Mouse (Mus musculus) monocyte, adult 2 months (primary cell): ENCODE data around the gene Pdzrn3.

Source experiments
- DNase-seq, 2 experiments: peaks; one replicate each; pipeline ENCODE4 v3.0.0; 2022; ENCODE audit warnings: low spot score in 2 of 2, low read depth in 1 of 2

Pdzrn3 gene

DNA sequence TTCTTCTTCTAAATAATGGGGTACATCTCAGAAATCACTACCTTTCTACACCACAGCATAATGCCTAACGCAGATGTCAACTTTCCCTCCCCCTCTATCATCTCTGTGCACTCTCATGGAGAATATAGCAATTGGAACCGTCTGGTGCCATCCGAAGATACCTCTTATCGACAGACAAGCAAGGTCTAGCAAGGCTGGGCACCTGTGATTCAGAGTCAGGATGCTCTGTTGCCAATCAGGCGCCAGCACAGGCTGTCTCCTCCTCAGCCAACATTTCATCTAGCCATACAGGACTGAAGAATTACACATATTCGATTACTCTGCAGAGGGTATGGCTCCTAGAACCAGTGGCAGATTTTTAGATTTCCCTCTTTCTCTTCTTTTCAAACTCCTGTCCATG, 165.6 kb downstream of the Pdzrn3 start:
- DNase-seq, result no peak

GRCm38 (mm10) chr6:101211361-101211841, 166.3 kb downstream of the Pdzrn3 start:
- no peak for DNase-seq

DNA sequence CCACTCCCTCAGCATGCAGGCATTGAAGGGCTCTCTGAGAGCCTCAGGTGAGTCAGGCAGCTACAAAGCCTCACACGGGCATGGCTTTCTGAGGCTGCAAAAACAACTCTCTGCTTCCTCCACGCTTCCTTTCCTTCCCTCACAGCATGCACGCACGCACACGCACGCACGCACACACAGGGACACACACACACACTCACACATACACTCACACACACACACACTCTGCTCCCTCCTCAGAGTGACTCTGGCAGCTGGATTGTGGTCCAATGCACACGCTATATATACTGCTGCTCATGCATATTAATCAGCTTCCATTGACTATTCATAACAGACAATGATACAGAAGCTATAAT, 178.8 kb downstream of the Pdzrn3 start:
- DNase-seq, result no peak

DNA sequence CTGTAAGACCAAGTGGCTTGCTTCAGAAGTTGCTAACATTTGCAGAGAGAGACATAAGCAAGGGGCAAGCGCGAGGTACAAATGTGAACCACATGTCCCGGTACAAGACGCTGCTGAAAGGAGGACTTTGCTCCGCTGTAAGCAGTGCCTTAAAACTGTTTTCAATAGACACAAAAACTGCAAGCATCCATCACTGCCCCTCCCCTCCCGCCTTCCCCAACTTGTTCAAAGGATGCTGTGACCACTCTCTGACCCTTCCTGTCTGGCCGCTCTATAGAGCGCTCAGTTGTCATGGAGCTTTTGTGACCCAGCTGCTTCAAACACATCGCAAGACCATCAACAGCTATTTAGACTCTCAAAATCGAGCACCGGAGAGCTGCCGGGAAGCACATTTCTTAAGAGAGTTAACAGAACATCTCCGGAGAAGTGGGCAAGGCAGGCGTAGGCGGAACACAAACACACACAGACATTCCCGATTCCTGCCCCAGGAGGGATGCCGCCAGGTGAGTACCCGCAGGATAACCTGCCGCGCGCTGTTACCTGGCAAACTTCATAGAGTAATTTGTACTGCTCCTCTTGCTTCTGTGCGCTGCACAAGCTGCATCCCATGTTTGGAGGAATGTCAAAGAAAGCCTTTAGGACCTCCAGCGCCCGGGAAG, 179.3 kb downstream of the Pdzrn3 start:
- DNase-seq, result no peak

- no peak for DNase-seq
Measured at GRCm38 (mm10) chr6:101197642-101198041, 180.1 kb downstream of the Pdzrn3 start.

GRCm38 (mm10) chr6:101195891-101196290, 181.8 kb downstream of the Pdzrn3 start:
- DNase-seq, result no peak

DNA sequence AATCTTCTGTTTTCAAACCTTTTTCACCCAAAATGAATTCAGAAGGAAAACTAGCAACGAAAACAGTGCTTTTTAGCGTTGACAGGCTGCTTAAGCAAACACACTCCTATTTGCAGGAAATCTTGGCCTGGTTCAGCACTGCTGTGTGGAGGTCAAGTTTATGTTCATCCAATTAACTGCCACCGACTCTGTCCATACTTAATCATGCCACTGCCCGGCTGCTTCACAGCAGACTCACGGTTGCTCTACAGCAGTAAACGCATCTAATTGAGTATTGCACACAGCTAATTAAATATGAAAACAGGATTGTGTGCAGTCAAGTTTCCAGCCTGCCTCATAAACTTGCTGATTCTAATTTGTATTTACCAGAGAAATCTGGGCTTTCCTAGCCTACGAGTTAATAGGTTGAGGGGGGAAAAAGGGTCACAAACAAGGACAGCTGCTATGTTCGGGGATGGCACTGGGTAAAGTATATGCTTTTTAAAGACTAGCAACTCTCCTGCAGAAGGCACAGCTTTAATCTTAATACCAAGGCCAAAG, 183.2 kb downstream of the Pdzrn3 start:
- no peak for DNase-seq

GRCm38 (mm10) chr6:101191576-101191975, 186.1 kb downstream of the Pdzrn3 start:
- no peak for DNase-seq

DNA sequence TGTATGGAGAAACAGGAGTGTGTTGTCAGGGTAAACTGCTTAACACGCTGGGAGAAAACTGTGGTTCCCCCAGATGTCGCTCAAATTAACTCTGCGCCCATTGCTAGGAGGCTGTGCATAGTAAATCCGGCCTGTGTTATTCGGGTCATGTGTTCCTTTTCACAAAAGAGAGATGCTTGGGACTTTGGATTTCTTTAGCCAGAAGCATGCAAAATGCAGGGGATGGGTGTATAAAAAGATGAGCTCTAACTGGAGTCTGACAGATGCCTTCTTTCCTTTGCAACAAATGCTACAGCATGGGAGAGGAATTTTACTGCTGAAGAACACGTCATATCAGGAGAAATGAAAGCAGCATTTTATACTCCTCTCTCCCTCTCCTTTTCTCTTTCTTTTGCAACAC, 190.4 kb downstream of the Pdzrn3 start:
- DNase-seq, result no peak

- DNase-seq, result no peak
Measured at GRCm38 (mm10) chr6:101186887-101187286, 190.8 kb downstream of the Pdzrn3 start.

DNA sequence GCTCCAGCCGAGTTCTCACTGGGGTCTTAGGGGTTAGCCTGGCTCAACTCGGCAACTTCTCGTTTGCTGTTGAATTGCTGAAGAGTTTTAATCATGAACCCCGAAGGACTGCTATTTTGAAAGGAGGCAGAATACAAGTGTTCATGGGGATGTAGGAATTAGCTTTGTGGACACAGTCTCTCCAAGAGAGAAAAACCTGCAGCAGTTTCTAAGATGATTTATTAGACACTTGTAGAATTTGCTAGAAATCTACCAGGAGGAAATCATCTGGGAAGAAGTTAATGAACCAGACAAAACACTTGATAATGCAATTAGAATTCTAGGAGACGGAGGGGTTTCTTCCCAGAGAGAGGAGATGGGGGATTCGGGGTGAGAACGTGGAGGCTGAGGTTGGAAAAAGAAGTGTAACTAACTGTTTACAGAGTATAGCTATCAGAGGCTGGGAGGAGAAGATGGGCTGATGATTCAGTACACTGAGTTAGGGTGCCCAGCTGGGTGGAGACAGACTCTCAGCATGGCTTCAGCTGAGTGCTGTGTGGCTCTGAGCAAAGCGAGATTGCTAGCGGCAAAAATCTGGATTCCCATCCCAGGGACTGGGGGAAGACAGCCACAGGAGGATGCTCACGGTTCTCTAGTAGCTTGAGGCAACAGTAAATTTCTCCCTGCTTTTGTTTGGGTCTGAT, 193.5 kb downstream of the Pdzrn3 start:
- DNase-seq, result no peak

DNA sequence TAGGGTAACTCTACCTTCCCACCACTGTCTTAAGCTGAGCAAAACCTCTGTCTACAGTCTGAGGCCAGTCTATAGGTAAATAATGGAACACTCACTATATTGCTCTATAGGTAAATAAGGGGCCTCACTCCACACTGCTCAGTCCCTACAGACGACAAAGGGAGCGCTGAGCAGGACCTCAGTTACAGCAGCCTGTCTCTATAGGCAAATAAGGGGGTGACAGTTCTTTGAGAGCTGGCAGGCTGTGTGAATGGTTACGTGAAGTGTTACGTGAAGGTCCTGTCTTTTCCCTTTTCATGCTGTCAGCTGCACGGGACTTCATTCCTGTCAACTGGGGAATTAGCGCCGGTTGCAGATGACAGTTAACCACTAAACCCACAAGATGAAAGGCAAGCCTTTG, 207.0 kb downstream of the Pdzrn3 start:
- DNase-seq, result no peak

GRCm38 (mm10) chr6:101153511-101153921, 224.2 kb downstream of the Pdzrn3 start:
- DNase-seq, result no peak

- DNase-seq, result no peak
Measured at GRCm38 (mm10) chr6:101135368-101135767, 242.3 kb downstream of the Pdzrn3 start.

GRCm38 (mm10) chr6:101125396-101125795, 252.3 kb downstream of the Pdzrn3 start:
- DNase-seq, result no peak

DNA sequence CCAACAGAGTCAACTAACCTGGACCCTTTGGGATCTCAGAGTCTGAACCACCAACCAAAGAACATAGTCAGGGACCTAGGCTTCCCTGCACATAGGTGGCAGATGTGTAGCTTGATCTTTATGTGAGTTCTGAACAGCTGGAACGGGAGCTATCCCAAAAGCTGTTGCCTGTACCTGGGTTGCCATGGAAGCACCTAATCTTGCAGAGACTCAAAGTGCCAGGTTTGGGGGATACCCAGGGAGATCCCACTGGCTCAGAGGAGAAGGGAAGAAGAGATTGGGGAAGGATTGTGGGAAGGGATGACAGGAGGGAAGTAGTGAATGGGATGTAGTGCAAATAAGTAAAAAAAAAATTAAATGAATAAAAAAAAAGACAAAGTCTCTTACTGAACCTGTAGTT, 268.7 kb downstream of the Pdzrn3 start:
- no peak for DNase-seq

DNA sequence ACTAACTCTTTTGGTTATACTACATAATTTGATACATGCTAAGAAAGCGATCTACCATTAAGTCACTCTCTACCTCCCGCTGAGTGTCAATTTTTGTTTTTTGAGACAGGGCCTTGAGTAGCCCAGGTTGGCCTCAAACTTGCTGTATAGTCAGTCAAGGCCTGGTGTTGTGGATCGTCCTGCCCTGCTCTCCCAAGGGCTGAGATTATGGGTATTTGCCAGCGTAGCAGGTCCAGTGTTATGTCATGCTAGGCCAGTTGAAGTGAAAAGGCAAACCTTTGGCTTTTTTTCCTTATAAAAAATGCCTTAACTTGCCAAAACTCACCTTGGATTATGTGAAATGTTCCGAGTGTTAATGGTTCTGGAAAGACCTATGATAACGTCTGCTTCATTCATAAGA, 274.2 kb downstream of the Pdzrn3 start:
- DNase-seq, result no peak

DNA sequence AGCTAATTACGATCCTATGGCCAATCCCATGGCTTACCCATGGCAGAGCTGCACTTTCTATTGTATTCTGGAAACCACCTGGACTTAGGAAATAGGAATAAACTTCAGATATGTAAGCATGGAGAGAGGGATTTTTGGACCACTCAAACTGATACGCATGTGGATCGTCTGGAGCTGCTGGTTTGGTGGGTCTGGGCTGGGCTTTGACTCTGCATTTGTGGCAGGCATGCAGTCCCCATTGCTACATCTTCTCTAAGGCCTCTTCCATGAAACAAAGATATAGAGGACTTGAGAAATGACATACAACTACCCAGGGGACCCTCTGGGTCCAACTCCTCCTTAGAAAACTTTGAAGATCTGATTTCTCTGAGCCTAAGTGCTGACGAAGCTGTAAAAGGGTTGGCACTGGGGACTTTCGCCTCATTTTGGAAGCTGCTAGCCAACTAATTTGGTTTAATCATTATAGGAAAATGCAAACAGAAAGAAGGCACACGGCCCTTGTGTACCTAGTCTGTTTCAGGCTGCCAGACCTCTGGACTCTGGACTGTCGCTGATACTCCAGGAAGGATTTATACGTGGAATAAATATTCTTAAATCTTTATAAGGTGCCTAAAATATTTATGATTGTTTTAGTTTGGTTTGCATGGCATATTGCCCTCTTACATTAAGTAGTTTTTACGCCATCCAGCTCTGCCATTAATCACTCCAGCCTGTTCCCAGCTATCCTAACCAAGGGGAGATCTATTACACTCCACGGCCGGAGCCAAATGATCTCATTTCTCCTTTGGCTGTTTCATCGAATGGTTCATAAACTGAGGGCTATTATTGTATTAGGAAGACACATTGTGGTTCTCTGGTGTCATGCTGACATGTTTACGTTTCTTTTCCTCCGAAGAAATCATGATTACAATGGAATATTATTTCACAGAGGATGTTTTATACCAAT, 275.7 kb downstream of the Pdzrn3 start:
- no peak for DNase-seq
